Comparison of ENCODE assay signal across 14 mouse cellular contexts in genomic region chr6:83092416-83093127, GRCm38 (mm10). TPM values are rescaled to one million over a fixed set of nuclear protein-coding genes. Genes with fewer than 3 reads are reported as not detected.
DNase-seq lines count a peak whose midpoint lies in the region; ATAC-seq and TF ChIP-seq lines count a peak whose summit lies in the region.
"Had no signal": no experiment of that assay in that cellular context is flagged by ENCODE, and none has a peak within 500 bp of the region (broad histone marks: within the 10 kb centered on the region; RNA-seq: fewer than 3 reads in every experiment).

No protein-coding gene starts in this region.

- no peak for TF ChIP-seq POLR2A in lung, adult 2 months (IDR thresholded peaks at IDR 0.05; ENCODE audit: borderline replicate concordance, extremely low read depth, low read depth, low read length)

- 25% methylated on average over 6 of the region's 6 CpGs for WGBS in lung, embryonic 15.5 days
- WGBS in lung, adult 2 months: 13% methylated on average over 6 of the region's 6 CpGs
- WGBS in kidney, postnatal 0 days: 29% methylated on average over 6 of the region's 6 CpGs

- no peak overlapping the region for H3K9ac ChIP-seq in lung, embryonic 15.5 days
- no peak overlapping the region for H3K9ac ChIP-seq in kidney, postnatal 0 days (ENCODE audit: low read depth, low read length)

- DNase-seq in heart, postnatal 10 days: peak; percentile 46 to 54
- DNase-seq in heart, postnatal 25 days (ENCODE audit: low spot score): no peak
- no peak for DNase-seq in lung, adult 2 months
- DNase-seq in kidney, postnatal 0 days (ENCODE audit: low spot score): peak; percentile 76
- DNase-seq in lung, postnatal 14 days: peak; percentile 46
- DNase-seq in B cell, adult 2 months: no peak
- DNase-seq: cerebellum, postnatal 14 days; heart, postnatal 36 days; thymus, adult 2 months had no signal

- peak overlapping the region; percentile 57; the same call in 1 of the 2 replicates for H3K27ac ChIP-seq in lung, embryonic 15.5 days
- peak overlapping the region; percentile 64 for H3K27ac ChIP-seq in kidney, postnatal 0 days

- ATAC-seq in lung, embryonic 15.5 days (ENCODE audit: borderline replicate concordance, extremely low read depth, low FRiP score, low TSS enrichment): peak; percentile 53; the same call in 1 of the 2 replicates
- no peak for ATAC-seq in kidney, postnatal 0 days (replicated peaks; ENCODE audit: low FRiP score, low read depth)
- ATAC-seq: Patski had no signal

- peaks cover 10% of the 10 kb centered on the region for H3K4me1 ChIP-seq in lung, embryonic 15.5 days
- peaks cover 3% of the 10 kb centered on the region; the same call in 1 of the 2 replicates for H3K4me1 ChIP-seq in lung, adult 2 months (ENCODE audit: control insufficient read depth, insufficient read depth, low read length)
- 0 out of 2 replicates have a peak, but pooled peaks cover 9% of the 10 kb centered on the region for H3K4me1 ChIP-seq in kidney, postnatal 0 days (replicated peaks; ENCODE audit: insufficient read depth, low read length)

- no peak overlapping the region for H3K4me2 ChIP-seq in lung, embryonic 15.5 days
- peak overlapping the region; percentile 27 for H3K4me2 ChIP-seq in kidney, postnatal 0 days (ENCODE audit: low read length)
- H3K4me2 ChIP-seq: liver, embryonic 11.5 days; midbrain, embryonic 11.5 days had no signal

- intact Hi-C loops in heart, postnatal 10 days (cut with DNase I): no loop called here
- intact Hi-C loops in heart, postnatal 25 days (cut with DNase I): no loop called here

- no peaks in the 10 kb centered on the region for H3K9me3 ChIP-seq in lung, embryonic 15.5 days
- no peaks in the 10 kb centered on the region for H3K9me3 ChIP-seq in kidney, postnatal 0 days (replicated peaks; ENCODE audit: low read length)

- no peak for TF ChIP-seq CTCF in lung, adult 2 months (IDR thresholded peaks at IDR 0.05; ENCODE audit: insufficient read depth, low read length)
- no peak for TF ChIP-seq CTCF in kidney, postnatal 0 days (IDR thresholded peaks at IDR 0.05; ENCODE audit: low read depth)

- H3K27me3 ChIP-seq in lung, embryonic 15.5 days: peaks cover 26% of the 10 kb centered on the region
- peaks cover 15% of the 10 kb centered on the region; the same call in 1 of the 2 replicates for H3K27me3 ChIP-seq in kidney, postnatal 0 days (ENCODE audit: insufficient read depth, low read length)

- no peak overlapping the region for H3K4me3 ChIP-seq in lung, embryonic 15.5 days
- no peak overlapping the region for H3K4me3 ChIP-seq in lung, adult 2 months (replicated peaks; ENCODE audit: extremely low read depth, low read depth, low read length)
- H3K4me3 ChIP-seq in kidney, postnatal 0 days (replicated peaks; ENCODE audit: low read depth, low read length): no peak overlapping the region

- no peaks in the 10 kb centered on the region for H3K36me3 ChIP-seq in lung, embryonic 15.5 days
- no peaks in the 10 kb centered on the region for H3K36me3 ChIP-seq in kidney, postnatal 0 days (ENCODE audit: insufficient read depth, low read length)

RNA-seq across cellular contexts. Expression of gene Lbx2, which starts 6.4 kb away (rescaled TPM):
- 1 to 10 TPM in 1 of 2 experiments, under 1 TPM in 1; 0.55 to 1.3 TPM for total RNA-seq in heart, postnatal 10 days (2021)
- 1 to 10 TPM; 1.3 TPM for total RNA-seq in heart, postnatal 25 days (2021)
- 0.31 and 0.87 TPM in 2 replicates for polyA plus RNA-seq in lung, embryonic 15.5 days (2015; fragmentation: Nextera tagmentation; extraction: Ambion mirVana)
- 4.6 and 9.7 TPM in 2 replicates for polyA plus RNA-seq in lung, adult 2 months (2012; rRNA removed)
- polyA plus RNA-seq in kidney, postnatal 0 days (2015; fragmentation: Nextera tagmentation; extraction: Ambion mirVana): 3.1 and 4.8 TPM in 2 replicates
- total RNA-seq: gastrocnemius, postnatal 4 days had no signal

RNA-seq across cellular contexts. Expression of gene Ccdc142, which starts 8.8 kb away (rescaled TPM):
- total RNA-seq in heart, postnatal 10 days (2021): 1 to 10 TPM; 2.3 to 2.7 TPM
- total RNA-seq in heart, postnatal 25 days (2021): 1 to 10 TPM; 1.4 to 1.7 TPM
- 2.1 and 3.2 TPM in 2 replicates for polyA plus RNA-seq in lung, embryonic 15.5 days (2015; fragmentation: Nextera tagmentation; extraction: Ambion mirVana)
- polyA plus RNA-seq in lung, adult 2 months (2012; rRNA removed): 10.2 TPM in 2 replicates
- polyA plus RNA-seq in kidney, postnatal 0 days (2015; fragmentation: Nextera tagmentation; extraction: Ambion mirVana): 2.0 and 2.7 TPM in 2 replicates

RNA-seq across cellular contexts. Expression of gene Gm42688, which starts 8.8 kb away (rescaled TPM):
- 1 to 10 TPM; 1.9 to 2.1 TPM for total RNA-seq in heart, postnatal 10 days (2021)
- 1 to 10 TPM in 1 of 2 experiments, under 1 TPM in 1; 0.99 to 1.6 TPM for total RNA-seq in heart, postnatal 25 days (2021)
- 3.4 TPM in 2 replicates for polyA plus RNA-seq in lung, embryonic 15.5 days (2015; fragmentation: Nextera tagmentation; extraction: Ambion mirVana)
- 5.4 and 5.5 TPM in 2 replicates for polyA plus RNA-seq in lung, adult 2 months (2012; rRNA removed)
- 2.7 and 2.9 TPM in 2 replicates for polyA plus RNA-seq in kidney, postnatal 0 days (2015; fragmentation: Nextera tagmentation; extraction: Ambion mirVana)

RNA-seq across cellular contexts. Expression of gene Pcgf1, which starts 14.9 kb away (rescaled TPM):
- 1 to 10 TPM; 6.9 to 8.7 TPM for total RNA-seq in heart, postnatal 10 days (2021)
- 1 to 10 TPM; 8.0 to 9.6 TPM for total RNA-seq in heart, postnatal 25 days (2021)
- 30.5 and 31.2 TPM in 2 replicates for polyA plus RNA-seq in lung, embryonic 15.5 days (2015; fragmentation: Nextera tagmentation; extraction: Ambion mirVana)
- 11.0 and 18.5 TPM in 2 replicates for polyA plus RNA-seq in lung, adult 2 months (2012; rRNA removed)
- polyA plus RNA-seq in kidney, postnatal 0 days (2015; fragmentation: Nextera tagmentation; extraction: Ambion mirVana): 28.0 and 29.7 TPM in 2 replicates

RNA-seq across cellular contexts. Expression of gene Mrpl53, which starts 16.3 kb away (rescaled TPM):
- 100 to 1,000 TPM; 111 to 125 TPM for total RNA-seq in heart, postnatal 10 days (2021)
- total RNA-seq in heart, postnatal 25 days (2021): 100 to 1,000 TPM; 127 to 151 TPM
- polyA plus RNA-seq in lung, embryonic 15.5 days (2015; fragmentation: Nextera tagmentation; extraction: Ambion mirVana): 128 and 145 TPM in 2 replicates
- 60.3 and 68.7 TPM in 2 replicates for polyA plus RNA-seq in lung, adult 2 months (2012; rRNA removed)
- polyA plus RNA-seq in kidney, postnatal 0 days (2015; fragmentation: Nextera tagmentation; extraction: Ambion mirVana): 165 and 166 TPM in 2 replicates

Comparison
In these comparisons a context has a peak if more than half of its experiments do, and no peak if none do; other contexts are left out.
1. DNase-seq: peak in heart, postnatal 10 days (2 of 2), kidney, postnatal 0 days (single experiment) and lung, postnatal 14 days (single experiment); none in heart, postnatal 25 days (single experiment), lung, adult 2 months (single experiment) and B cell, adult 2 months (0 of 2).